In the genomic region with DNA sequence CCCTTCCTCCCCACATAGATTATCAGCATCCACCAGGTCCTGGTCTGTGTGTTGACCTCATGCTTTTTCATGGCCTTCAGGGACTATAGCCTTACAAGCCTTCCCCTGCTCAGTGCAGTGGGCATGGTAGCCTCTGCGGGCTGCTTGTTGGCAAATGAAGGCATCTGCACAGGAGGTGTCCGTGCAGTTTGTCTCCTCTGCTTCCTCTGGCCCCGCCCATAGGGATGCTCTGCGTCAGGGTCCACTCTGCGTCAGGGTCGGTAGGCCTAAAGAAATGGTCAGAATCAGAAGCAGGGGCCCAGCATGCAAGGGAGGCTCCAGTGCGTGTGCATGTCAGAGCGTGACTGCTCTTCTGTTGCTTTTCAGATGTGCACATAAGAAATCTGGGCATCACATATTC, we compare ENCODE assay signal across 27 mouse cellular contexts.
"Had no signal": no experiment of that assay in that cellular context is flagged by ENCODE, and none has a peak within 500 bp of the region (broad histone marks: within the 10 kb centered on the region; RNA-seq: fewer than 3 reads in every experiment).

No protein-coding gene starts in this region.

- H3K27ac ChIP-seq: embryonic facial prominence, embryonic 10.5 days; embryonic facial prominence, embryonic 12.5 days; embryonic facial prominence, embryonic 13.5 days; embryonic facial prominence, embryonic 15.5 days; forebrain, embryonic 10.5 days; forebrain, embryonic 12.5 days; forebrain, embryonic 13.5 days; forebrain, embryonic 15.5 days; gastrocnemius, adult 2 months; heart, adult 2 months had no signal

- ATAC-seq: forebrain, embryonic 13.5 days; forebrain, embryonic 14.5 days; forebrain, embryonic 15.5 days; forebrain, embryonic 16.5 days; forebrain, postnatal 0 days had no signal

- H3K36me3 ChIP-seq: embryonic facial prominence, embryonic 10.5 days; embryonic facial prominence, embryonic 12.5 days; embryonic facial prominence, embryonic 13.5 days; embryonic facial prominence, embryonic 15.5 days; forebrain, embryonic 10.5 days; forebrain, embryonic 12.5 days; forebrain, embryonic 15.5 days had no signal

- H3K4me1 ChIP-seq: embryonic facial prominence, embryonic 12.5 days; embryonic facial prominence, embryonic 15.5 days had no signal

- H3K9ac ChIP-seq: embryonic facial prominence, embryonic 12.5 days; embryonic facial prominence, embryonic 13.5 days; embryonic facial prominence, embryonic 15.5 days; forebrain, embryonic 12.5 days; forebrain, embryonic 13.5 days; forebrain, embryonic 15.5 days; forebrain, postnatal 0 days had no signal

- H3K4me2 ChIP-seq: embryonic facial prominence, embryonic 12.5 days; embryonic facial prominence, embryonic 13.5 days; embryonic facial prominence, embryonic 15.5 days; forebrain, embryonic 12.5 days; forebrain, embryonic 13.5 days; forebrain, embryonic 15.5 days had no signal

- DNase-seq: cerebellum, adult 2 months; cerebellum, adult 8-10 months; cerebellum, adult 9-10 months; cerebellum, adult 9-11 months; cerebellum, postnatal 10 days; cerebellum, postnatal 14 days; cerebellum, postnatal 25 days; cerebellum, postnatal 36 days; embryo, embryonic 11 days; forebrain, postnatal 0 days; gastrocnemius, adult 2 months; gastrocnemius, postnatal 10 days; gastrocnemius, postnatal 14 days; gastrocnemius, postnatal 25 days; gastrocnemius, postnatal 36 days; heart, adult 2 months had no signal

- H3K9me3 ChIP-seq: embryonic facial prominence, embryonic 10.5 days; embryonic facial prominence, embryonic 12.5 days; embryonic facial prominence, embryonic 13.5 days; embryonic facial prominence, embryonic 15.5 days; forebrain, embryonic 10.5 days; forebrain, embryonic 12.5 days; forebrain, embryonic 13.5 days; forebrain, embryonic 15.5 days had no signal

- H3K27me3 ChIP-seq: embryonic facial prominence, embryonic 12.5 days; embryonic facial prominence, embryonic 15.5 days; forebrain, embryonic 13.5 days; forebrain, embryonic 15.5 days had no signal

- H3K4me3 ChIP-seq: embryonic facial prominence, embryonic 10.5 days; embryonic facial prominence, embryonic 12.5 days; embryonic facial prominence, embryonic 13.5 days; embryonic facial prominence, embryonic 15.5 days; erythroblast, embryonic 14.5 days; forebrain, embryonic 10.5 days; forebrain, embryonic 12.5 days; forebrain, embryonic 13.5 days; forebrain, embryonic 15.5 days; gastrocnemius, adult 2 months; heart, adult 2 months had no signal
